Mouse (Mus musculus) urinary bladder, postnatal 36 days (tissue): Measurements from ENCODE around the gene Itga1.

Source experiments
- DNase-seq, 2 experiments: peaks; one replicate each; pipeline ENCODE4 v3.0.0; 2022; ENCODE audit warnings: low spot score in 2 of 2, mixed read lengths in 1 of 2

Gene Itga1

DNA sequence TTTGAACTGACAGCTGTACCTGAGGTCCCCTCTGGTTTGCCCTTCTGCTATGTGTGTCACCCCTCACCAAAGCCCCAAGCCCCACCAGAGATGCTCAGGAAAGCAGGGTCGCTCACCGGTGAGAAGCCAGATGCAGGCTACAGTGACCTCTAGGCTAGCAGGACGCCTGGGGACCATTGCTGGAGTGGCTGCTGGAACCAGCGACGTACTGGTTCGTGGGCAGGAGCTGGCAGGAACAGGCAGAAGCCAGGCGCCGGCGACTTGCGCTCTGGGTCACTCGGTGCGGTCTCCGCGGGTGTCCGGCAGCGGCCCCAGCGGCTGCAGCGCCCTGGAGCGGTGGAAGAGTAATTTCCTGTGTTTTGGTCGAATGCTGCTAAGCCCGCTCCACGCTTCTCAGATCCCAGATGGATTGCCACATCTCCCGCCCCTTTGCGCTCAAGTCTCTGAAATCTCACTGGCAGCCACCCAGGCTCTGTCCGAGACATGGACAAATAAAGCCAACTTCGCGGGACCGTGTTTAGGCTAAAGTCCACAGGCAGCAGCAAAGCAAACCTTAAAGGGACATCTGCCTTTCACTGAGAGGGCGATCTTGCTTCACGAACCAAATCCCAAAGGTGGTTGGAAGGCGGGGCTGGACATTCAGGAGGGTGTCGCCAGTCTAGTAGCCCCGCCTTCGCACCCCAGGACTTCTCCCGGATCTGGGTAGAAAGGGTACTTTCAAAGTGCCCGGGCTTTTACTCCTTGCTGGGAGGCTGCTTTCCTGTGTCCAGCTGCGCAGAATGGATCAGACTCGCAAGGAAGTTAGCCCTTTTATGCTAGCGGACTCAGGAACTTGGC lies at the start of gene Itga1, which contains the start of gene Gm49395:
Itga1 (minus strand) TSS at position 610 of the 837 bp plus-strand sequence.
Gm49395 (minus strand) TSS at position 567 of the 837 bp plus-strand sequence.
- DNase-seq, result peak; percentile 59 to 83

DNA sequence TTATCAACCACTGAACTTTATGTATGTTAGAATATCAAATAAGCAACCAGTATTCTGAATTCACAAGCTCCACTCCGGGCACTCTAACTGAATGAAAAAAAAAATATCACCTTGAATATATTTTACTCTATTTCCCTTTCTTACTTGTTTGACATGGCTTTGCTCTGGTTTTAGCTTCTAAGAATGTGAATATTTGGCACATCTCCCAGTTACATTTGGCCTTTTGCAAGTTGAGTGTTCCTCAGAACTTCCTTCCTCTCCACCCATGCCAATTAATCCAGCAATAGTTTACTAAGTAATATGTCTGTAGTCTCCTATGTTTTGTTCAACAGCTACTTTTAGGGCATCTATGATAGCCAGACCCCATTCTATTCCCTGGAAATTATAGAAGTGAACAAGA lies 48.8 kb upstream of the Itga1 start:
- DNase-seq, result no peak

DNA sequence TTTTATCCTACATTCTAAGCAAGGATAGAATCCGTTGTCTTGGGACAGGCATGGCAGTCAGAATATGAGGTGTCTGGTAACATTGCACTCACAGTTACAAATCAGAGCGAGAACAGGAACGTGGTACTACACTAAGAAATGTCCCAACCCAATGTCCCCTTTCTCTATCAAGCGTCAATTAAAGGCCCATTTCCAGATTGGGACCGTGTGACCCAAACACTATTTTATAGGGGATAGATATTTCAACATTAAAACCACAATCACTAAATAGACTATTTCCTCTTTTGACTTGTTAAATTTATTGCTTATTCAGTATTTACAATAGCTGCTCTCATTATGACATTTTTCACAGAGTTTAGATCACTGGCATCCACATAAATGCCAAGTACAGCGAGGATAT lies 48.1 kb upstream of the Itga1 start:
- DNase-seq, result no peak

DNA sequence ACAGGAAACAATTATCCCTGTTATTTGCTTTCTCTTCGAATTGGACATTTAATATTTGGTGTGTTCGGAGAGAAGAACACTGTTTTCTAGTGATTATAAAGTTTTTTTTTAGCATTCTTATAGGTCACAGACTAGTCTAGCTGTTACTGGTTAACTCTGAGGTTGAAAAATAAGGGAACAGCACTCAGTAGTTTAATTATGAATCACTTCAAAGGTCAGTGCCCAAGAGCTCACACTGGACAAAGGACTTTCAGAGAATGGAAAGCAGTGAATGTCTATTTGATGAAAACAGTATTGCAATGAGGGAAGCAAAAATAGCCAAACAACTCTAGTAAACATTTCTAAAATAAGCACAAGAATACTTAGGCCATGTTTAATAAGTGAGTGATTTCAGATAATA lies 41.8 kb upstream of the Itga1 start:
- DNase-seq, result no peak

DNA sequence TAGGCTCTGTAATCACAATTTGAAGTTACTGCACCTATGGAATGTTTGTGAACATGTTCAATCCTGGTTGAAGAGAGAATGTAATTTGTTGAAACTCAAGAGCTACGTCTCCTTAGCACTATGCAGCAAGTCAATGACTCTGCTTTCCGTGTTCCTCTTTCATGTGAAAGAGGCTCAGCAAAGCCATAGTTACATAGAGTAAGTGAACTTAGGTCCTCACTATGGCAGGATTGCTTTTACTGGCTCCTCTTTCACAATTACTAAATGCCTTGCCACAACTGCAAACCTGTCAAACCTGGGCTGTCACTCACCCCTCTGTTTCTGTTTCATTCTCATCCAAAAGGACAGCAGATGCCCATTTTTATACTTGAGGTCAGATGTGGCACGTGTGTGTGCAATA lies 40.3 kb upstream of the Itga1 start:
- DNase-seq, result no peak

DNA sequence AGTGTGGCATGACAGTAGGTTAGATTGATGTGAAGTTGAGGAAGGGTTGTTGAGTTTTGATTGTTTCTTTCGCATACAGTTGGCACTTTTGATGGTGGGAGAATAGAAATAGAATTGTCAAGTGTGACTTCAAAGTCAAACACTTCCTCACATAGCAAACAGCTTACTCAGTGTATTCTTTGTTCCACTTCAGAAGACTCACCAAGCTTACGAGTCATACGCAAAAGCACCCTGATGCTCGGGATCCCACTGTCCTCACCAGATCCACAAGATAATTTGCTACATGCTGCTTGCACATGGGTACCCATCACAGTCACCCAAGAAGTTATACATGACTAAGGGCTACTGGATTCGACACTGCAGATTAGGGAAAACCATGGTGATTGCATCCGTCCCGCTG lies 36.7 kb upstream of the Itga1 start:
- DNase-seq, result no peak

DNA sequence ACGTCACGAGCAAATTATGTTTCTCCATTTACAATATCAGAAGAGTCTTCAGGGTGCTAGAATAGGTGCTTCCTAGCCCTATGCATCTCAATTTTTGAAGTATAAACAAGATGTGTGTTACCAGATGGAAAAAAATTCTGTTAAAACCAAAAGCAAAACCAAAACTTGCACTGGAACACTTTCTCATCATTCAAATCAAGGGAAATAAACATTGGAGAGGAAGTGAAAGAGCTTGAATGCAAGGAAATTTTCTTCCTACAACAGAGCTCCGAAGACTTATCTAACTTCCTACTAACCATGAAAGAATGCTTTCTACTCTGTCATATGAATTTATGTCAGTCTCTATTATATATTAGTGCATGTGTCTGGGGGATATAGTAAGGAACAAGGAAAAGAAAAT lies 35.0 kb upstream of the Itga1 start:
- DNase-seq, result no peak

DNA sequence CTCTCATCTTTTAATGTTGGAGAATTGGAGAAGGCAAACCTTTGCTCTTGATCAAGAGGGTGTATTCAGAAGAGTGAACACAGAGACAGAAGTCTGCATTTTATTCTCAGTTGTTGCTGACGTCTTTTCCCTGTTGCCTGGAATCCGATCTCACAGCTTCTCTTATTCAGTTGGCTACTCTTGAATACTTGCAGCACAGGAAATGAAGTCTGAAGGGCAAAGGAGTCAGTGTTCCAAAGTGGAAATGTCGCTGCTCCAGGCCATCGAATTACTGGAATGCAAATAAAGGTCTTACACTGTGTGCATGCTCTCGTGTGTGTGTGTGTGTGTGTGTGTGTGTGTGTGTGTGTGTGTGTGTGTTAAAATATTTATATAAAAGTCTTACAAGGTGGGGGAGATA lies 30.7 kb upstream of the Itga1 start:
- DNase-seq, result no peak

DNA sequence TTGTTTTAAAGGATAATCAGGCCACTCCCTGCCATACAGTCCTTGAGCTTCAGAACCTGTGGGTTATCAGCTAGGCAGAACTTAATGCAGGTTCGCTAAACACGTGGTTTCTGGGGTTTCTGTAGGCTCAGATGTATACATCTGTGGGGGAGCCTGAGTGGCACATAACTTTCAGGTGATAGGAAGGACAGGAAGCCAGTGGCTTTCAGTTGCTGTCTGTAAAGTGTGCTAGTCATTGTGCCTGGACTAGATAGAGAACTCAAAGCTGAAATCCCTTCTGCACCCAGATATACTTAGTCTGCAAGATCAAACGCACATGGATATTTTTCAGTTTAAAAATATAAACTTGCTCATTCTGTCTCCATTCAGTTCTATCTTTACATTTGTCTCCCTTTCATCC lies 29.6 kb upstream of the Itga1 start:
- DNase-seq, result no peak

DNA sequence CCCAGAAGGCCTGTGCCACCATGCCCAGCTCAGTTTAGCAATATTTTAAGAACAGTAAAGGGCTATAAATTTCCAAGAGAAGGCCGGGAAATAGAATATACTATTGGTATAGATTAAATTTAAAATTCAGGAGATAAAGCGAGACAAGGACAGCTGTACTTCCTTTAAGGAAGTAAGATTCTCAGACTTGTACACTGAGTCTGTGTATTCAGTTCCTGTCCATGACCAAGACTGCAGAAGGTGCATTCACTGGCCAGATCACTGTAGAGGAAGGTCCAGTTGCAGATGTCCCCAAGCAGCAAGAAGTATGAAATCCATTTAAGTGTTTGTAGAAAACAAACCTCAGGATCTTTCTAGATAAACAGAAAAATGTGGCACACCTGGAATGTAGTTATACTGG lies 28.3 kb upstream of the Itga1 start:
- DNase-seq, result no peak

DNA sequence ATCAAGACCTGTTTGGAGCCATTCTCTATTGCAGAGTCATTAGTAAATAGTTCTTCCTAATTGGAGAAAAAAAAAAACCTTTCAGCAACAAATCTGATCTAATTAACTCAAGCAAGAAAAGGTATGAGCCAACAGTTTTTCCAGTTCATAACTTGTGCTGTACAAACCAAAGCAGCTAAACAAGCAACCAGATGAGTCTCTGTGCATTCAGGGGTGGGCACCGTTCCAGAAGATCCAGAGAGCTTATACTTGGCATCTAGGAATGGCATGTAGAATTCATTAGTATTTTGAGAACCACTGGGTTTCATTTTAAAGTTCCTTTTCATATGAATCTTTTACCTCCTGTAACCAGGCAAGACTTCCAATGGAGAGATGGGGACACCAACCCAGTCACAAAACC lies 26.1 kb upstream of the Itga1 start:
- DNase-seq, result no peak

DNA sequence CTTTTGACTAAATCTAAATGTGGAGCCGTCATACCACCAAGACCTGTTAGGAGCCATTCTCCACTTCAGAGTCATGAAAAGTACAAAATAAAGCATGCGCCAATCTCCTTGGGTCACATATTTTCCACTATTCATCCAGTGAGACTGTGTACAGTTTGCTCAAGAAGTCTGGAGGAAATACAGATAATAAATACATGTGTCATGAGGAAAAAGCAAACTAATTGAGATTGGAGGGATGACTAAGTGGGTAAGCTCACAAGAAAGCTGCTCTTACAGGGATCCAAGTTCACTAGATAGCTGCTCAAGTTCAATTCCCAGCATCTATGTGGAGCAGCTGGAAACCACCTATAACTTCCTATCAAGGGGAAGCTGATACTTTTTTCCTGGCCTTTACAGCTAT lies 24.8 kb upstream of the Itga1 start:
- no peak for DNase-seq

DNA sequence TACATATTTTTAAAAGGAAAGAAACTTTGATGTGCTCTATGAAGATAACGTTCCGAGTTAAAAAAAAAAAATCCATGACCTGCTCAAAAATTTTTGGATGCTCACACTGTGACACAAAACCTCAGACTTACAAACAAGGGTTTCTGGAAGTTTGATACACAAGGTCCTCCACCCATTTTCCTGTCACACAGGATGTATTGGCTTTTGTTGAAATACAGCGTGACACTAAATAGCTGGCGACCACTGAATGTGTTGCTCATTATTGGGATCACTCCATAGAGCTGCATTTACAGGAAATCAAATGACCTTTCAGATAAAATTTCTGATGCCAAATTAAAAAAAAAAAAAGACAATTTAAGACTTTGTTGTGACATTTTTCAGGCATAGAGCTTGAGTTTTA lies 23.4 kb upstream of the Itga1 start:
- no peak for DNase-seq

DNA sequence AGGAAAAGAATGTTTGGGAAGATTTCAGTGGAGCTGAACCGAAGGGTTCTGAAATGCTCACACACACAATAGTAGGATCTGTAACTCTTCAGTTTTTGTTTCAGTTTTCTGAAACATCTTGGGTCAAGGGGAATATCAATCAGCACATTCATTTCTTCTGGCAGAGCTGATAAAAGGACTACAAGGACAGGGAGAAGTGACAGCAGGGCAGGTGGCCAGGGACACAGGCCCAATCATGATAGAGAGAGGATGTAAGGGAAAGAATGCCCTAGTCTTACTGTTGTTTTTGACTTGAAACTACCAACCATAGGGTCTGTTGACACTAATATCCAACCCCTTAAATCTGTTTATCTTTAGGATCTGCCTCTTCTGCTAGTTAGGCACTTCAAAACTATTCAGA lies 22.8 kb upstream of the Itga1 start:
- DNase-seq, result no peak

DNA sequence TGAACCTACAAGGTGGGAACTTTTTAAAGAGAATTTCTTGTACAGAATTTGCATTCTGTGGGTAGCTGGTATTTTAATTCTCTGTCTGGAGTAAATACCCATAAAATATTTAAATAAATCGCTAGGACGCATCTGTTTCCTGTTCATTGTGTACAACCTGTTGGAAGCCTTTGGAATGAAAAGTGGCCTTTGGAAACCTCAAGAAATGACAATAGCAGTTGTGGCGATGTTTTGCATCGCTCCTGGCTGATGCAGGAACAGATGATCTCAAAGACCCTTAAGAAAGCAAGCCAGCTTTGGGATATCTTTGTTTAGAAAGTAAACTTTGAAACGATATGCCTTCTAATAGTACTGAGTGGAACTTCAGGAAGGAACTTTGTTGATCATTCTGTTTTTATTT lies 17.0 kb upstream of the Itga1 start:
- DNase-seq, result no peak

DNA sequence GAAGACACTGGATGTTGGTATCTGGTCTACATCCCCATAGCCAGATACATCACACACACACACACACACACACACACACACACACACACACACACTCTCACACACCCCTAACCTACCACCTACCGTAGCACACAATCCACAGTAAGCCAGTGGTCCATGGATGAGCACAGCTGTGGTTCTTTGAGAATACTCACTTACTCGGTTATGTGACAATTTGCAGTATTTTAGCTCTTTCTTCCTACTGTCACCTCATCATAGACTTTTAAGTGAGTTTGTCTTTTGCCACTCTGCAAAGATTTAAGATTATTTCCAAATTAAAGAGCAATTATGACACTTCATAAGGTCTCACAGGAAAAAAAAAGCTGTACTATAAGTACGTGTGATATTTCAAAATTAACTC lies 16.4 kb upstream of the Itga1 start:
- no peak for DNase-seq

DNA sequence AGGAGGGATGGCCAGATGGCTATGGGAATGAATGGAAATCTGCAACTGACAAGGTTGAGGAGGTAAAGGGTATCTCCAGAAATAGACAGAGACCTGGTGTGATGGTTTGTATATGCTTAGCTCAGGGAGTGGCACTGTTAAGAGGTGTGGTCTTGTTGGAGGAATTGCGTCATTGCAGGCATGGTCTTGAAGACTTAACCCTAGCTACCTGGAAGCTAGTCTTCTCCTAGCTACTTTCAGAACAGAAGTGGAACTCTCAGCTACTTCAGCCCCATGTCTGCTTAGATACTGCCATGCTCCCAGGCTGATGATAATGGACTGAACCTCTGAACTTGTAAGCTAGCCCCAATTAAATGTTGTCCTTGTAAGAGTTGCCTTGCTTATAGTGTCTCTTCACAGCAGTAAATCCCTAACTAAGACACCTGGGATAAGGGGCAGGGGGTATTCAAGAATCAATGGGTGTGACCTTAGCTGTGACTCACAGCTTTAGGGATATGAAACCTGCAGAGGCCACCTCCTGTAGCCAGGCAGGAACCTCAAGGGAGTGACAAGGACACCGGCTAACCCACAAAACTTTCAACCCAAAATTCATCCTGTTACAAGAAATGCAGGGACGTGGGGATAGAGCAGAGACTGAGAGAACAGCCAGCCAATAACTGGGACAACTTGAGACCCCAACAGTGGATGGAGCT lies 15.3 kb upstream of the Itga1 start:
- DNase-seq, result no peak

DNA sequence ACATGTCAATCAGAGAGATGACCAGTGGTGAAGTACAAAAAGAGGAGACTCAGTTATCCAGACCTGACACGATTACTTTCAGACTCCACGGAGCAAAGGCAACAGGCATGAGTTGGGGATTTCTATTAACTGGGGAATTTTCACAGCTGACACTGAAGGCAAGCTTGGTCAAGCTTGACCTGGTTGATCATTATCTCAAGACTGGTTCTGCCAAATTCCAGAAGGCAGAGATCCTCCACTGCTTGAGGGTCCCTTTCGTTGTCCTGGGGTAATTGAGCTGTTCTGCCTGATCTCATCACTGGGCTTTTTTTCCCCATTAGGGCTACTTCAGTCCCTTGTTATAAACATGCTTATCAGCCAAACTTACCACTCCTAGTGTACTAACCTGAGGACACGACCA lies 7.9 kb upstream of the Itga1 start:
- peak in 1 of 2 experiments; percentile 15 for DNase-seq

DNA sequence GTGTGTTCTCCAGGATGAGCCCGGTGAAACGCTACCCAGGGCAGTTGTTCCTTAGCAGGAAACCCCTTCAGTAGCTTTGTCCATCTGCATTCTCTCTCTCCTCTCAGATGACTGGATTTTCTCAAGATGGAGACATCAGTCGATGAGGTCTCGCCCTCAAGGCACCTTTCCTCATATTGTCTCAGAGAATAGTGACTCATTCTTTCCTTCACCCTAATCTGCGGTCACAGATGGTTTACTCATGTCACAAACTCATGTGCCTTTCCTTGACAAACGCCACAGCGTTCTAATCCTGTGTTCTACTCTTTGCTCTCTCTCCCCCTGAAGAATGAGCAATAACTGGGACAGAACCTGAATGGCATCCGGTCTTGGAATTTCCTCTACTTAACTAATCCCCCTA lies 5.7 kb upstream of the Itga1 start:
- no peak for DNase-seq

DNA sequence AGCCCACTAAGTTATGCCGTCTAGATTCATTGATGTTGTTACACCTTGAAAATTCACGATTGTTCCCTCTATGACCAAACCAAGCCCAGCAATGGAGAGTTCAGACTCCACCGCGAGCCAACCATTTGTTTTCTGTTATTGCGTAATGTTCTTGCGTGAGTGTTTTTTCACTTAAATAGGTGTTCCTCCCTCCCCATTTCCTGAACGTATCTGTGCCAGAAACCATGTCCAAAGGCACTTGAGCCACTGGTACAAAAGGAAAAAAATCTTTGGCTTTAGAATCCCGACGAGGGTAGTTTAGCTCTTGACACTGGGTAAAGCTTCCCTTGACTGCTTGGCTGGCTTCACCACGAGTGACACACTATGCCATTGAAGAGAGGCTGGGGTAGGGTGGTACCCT lies 4.4 kb upstream of the Itga1 start:
- no peak for DNase-seq

DNA sequence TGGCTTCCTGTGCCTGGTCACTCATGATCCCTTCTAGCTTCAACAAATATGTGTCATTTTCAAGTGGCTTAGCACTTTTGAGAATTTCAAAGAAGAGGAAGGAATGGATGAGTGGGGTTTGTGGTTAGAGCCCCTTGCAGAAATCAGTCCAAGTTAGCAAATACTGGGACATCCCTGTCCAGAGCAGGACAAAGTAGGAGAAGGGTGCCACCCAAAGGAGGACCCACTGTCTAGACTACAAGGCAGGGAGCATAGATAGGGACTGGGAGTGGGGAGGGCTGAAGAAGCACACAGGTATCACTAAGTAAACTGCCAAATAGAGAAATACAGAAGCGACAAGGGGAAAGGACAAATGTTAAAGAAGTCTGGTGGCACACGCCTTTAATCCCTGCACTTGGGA lies 990 bp upstream of the Itga1 start:
- DNase-seq, result no peak

DNA sequence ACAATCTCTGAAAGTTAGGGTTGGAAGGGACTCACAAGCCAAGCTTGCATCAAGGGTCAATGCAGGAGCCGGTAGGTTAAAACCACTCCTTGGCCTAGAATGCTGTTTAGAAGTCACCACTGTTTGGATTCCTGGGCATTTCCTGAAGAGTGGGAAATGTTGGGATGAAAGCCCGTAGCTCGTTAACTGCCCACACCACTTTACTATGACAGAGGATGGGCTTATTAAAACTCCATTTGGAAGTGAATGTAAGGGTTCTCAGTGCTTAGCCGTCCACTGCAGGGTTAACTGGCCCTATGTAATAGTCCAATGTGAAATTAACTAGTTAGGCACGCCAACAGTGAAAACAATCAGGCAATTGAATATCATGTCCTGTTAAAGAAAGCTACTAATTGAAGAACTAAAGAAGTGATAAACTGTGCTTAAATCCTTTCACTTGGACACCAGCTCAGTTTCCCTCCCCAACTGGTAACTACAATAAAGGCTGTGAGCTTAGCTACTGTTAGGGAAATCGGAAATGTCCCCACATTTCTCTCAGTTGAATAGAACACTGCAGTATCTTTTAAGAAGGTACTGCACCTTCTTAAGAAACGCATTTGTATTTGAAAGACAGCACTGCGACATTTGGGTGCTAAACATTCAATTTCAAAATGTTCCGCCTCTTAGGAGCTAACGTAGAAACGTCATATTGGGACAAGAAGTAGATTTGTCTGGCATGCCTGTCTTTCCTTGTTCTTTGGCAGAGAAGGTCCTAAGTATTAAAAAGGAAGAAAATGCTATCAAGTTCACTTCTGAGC lies 1.2 kb downstream of the Itga1 start:
- no peak for DNase-seq

DNA sequence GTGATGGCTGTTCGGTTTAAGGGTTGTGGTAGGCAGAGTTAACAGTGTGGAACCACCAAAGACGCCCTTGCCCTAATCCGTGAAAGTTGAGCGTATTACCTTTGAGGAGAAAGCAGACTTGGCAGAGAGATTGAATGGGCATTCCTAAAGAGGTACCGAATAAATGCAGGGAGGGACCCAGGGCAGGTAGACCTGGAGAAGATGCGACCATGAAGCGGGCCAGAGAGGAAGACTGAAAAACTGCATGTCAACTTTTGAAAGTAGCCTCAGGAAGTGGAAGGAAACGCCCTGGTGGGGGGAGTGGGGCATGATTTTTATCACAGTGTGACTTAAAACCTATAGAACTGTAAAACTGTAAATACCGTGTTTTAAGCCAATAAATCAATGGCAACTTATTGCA lies 2.4 kb downstream of the Itga1 start:
- no peak for DNase-seq
